Mouse (Mus musculus) common myeloid progenitor, adult 5-6 weeks (primary cell): ENCODE data around the gene Snrk. TPM values are rescaled to one million over a fixed set of nuclear protein-coding genes. Genes with fewer than 3 reads are reported as not detected.

Experiments used
- ATAC-seq: replicated peaks from 2 replicates; pipeline ENCODE4 v1.8.0; 2016; ENCODE audit warnings: low read depth, mild to moderate bottlenecking, moderate TSS enrichment, inconsistent platforms; ENCODE audit not compliant: poor library complexity, severe bottlenecking
- total RNA-seq: library from RNA; stranded (forward); fragments of 200-1000, 187-1606 nt; gene quantifications from 2 replicates; pipeline ENCODE4 v1.2.3, GENCODE M21; 2017

Snrk gene
- total RNA-seq, 1 experiment from 2014 or later, result 37.7 TPM

- ATAC-seq, result no peak
Measured at GRCm38 (mm10) chr9:122215118-122215517, 98.1 kb downstream of the Snrk start.

GRCm38 (mm10) chr9:122216945-122217529 is 100.0 kb downstream of the Snrk start:
- no peak for ATAC-seq

Other genes with a start within 250 kb of the Snrk start
- gene Ackr2, start 218.9 kb upstream of the Snrk start, total RNA-seq, result not detected in 2 replicates
- not detected in 2 replicates for gene Cyp8b1, start 201.0 kb upstream of the Snrk start, total RNA-seq
- not detected in 2 replicates for gene Fam198a, start 166.3 kb upstream of the Snrk start, total RNA-seq
- 4.1 and 5.7 TPM in 2 replicates for gene Pomgnt2, start 120.2 kb upstream of the Snrk start, total RNA-seq
- 7.7 and 9.8 TPM in 2 replicates for gene Ano10, start 177.2 kb downstream of the Snrk start, total RNA-seq
- 14.4 and 35.6 TPM in 2 replicates for gene Abhd5, start 234.3 kb downstream of the Snrk start, total RNA-seq